In the genomic region with DNA sequence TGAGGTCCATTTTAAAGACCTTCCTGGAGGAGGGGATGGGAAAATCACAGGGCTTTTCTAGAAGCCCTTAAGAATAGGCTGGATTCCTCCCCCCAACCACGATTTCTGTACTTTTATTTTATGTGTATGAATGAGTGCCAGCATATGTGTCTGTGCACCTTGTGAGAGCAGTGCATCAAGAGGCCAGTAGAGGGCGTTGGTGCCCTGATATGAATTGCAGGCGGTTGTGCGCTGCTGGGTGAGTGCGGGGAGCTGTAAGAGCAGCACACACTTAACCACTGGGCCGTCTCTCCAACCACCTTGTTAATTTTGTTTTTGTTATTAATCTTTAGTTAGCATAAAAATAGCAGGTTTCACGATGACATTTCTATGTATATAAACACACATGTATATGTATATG, we compare ENCODE assay signal across 21 mouse cellular contexts. TPM values are rescaled to one million over a fixed set of nuclear protein-coding genes. Genes with fewer than 3 reads are reported as not detected.
DNase-seq lines count a peak whose midpoint lies in the region; ATAC-seq and TF ChIP-seq lines count a peak whose summit lies in the region.
"Had no signal": no experiment of that assay in that cellular context is flagged by ENCODE, and none has a peak within 500 bp of the region (broad histone marks: within the 10 kb centered on the region; RNA-seq: fewer than 3 reads in every experiment).

No protein-coding gene starts in this region.

- ATAC-seq in liver, embryonic 14.5 days (ENCODE audit: insufficient read depth): no peak
- no peak for ATAC-seq in liver, embryonic 11.5 days (replicated peaks; ENCODE audit: low FRiP score)
- ATAC-seq: forebrain, embryonic 15.5 days; intestine, embryonic 16.5 days; midbrain, embryonic 16.5 days had no signal

- TF ChIP-seq EP300 in liver, embryonic 14.5 days (IDR thresholded peaks at IDR 0.05; ENCODE audit: low read depth): no peak

- H3K4me1 ChIP-seq in liver, embryonic 14.5 days (replicated peaks; ENCODE audit: control insufficient read depth in 2 of 2, insufficient read depth in 2 of 2, low read length in 1 of 2): peaks cover 34 to 63% of the 10 kb centered on the region in 2 experiments
- peaks cover 60% of the 10 kb centered on the region for H3K4me1 ChIP-seq in liver, embryonic 11.5 days (replicated peaks; ENCODE audit: control insufficient read depth, insufficient read depth, low read length)
- H3K4me1 ChIP-seq: embryonic facial prominence, embryonic 10.5 days; forebrain, embryonic 15.5 days; hindbrain, embryonic 10.5 days had no signal

- TF ChIP-seq CTCF in liver, embryonic 14.5 days (IDR thresholded peaks at IDR 0.05; ENCODE audit: low read depth): peak; percentile 70

- H3K27me3 ChIP-seq in liver, embryonic 14.5 days (ENCODE audit: control insufficient read depth, insufficient read depth, low read length): no peaks in the 10 kb centered on the region
- no peaks in the 10 kb centered on the region for H3K27me3 ChIP-seq in liver, embryonic 11.5 days (replicated peaks; ENCODE audit: control insufficient read depth, insufficient read depth, low read length)
- H3K27me3 ChIP-seq: forebrain, embryonic 15.5 days; liver, embryonic 15.5 days had no signal

- WGBS in liver, embryonic 14.5 days (ENCODE audit: insufficient replicate concordance): 82% methylated on average over 7 of the region's 7 CpGs
- 91% methylated on average over 7 of the region's 7 CpGs for WGBS in liver, embryonic 11.5 days

- no peaks in the 10 kb centered on the region for H3K9me3 ChIP-seq in liver, embryonic 14.5 days (ENCODE audit: control insufficient read depth, low read length)
- no peaks in the 10 kb centered on the region for H3K9me3 ChIP-seq in liver, embryonic 11.5 days (ENCODE audit: control insufficient read depth, low read length)
- H3K9me3 ChIP-seq: embryonic facial prominence, embryonic 10.5 days; forebrain, embryonic 15.5 days; heart, embryonic 15.5 days; hindbrain, embryonic 10.5 days; liver, embryonic 15.5 days had no signal

- no peak overlapping the region for H3K4me3 ChIP-seq in liver, embryonic 14.5 days (ENCODE audit: insufficient read depth in 1 of 2, low read depth in 2 of 2, low read length in 2 of 2)
- no peak overlapping the region for H3K4me3 ChIP-seq in liver, embryonic 11.5 days (ENCODE audit: low read depth, low read length)
- H3K4me3 ChIP-seq: embryonic facial prominence, embryonic 10.5 days; erythroblast, embryonic 14.5 days; forebrain, embryonic 15.5 days; heart, embryonic 15.5 days; hindbrain, embryonic 10.5 days; liver, embryonic 15.5 days had no signal

- no peak for DNase-seq in liver, embryonic 14.5 days (ENCODE audit: low read depth in 3 of 3, low spot score in 3 of 3)
- no peak for DNase-seq in liver, embryonic 11.5 days (ENCODE audit: low spot score)
- peak; percentile 61 for DNase-seq in thymus, postnatal 4 days
- DNase-seq in thymus, postnatal 10 days (ENCODE audit: low spot score in 2 of 2): no peak
- DNase-seq in ZHBTc4 (ENCODE audit: low read depth, low spot score): peak; percentile 42
- DNase-seq in cerebellum, adult 9-10 months: no peak
- no peak for DNase-seq in lung, adult 18-20 months
- DNase-seq: adrenal gland, postnatal 25 days; cerebellum, postnatal 36 days; heart, adult 11 months; kidney, postnatal 10 days; lung, postnatal 4 days; right cerebral cortex, postnatal 14 days had no signal

- H3K27ac ChIP-seq in liver, embryonic 14.5 days: no peak overlapping the region
- no peak overlapping the region for H3K27ac ChIP-seq in liver, embryonic 11.5 days (ENCODE audit: low read depth, low read length)
- H3K27ac ChIP-seq: embryonic facial prominence, embryonic 10.5 days; forebrain, embryonic 15.5 days; heart, embryonic 15.5 days; hindbrain, embryonic 10.5 days had no signal

- no peaks in the 10 kb centered on the region; the same call in 1 of the 2 replicates for H3K36me3 ChIP-seq in liver, embryonic 14.5 days (replicated peaks; ENCODE audit: control insufficient read depth, insufficient read depth, low read depth)
- no peaks in the 10 kb centered on the region for H3K36me3 ChIP-seq in liver, embryonic 11.5 days (ENCODE audit: control insufficient read depth, insufficient read depth, low read length)
- H3K36me3 ChIP-seq: embryonic facial prominence, embryonic 10.5 days; forebrain, embryonic 15.5 days; heart, embryonic 15.5 days; hindbrain, embryonic 10.5 days had no signal

- H3K4me2 ChIP-seq in liver, embryonic 14.5 days (ENCODE audit: low read depth): no peak overlapping the region
- H3K4me2 ChIP-seq in liver, embryonic 11.5 days: no peak overlapping the region
- H3K4me2 ChIP-seq: forebrain, embryonic 15.5 days; heart, embryonic 15.5 days had no signal

- H3K9ac ChIP-seq in liver, embryonic 14.5 days (replicated peaks): no peak overlapping the region
- no peak overlapping the region for H3K9ac ChIP-seq in liver, embryonic 11.5 days (ENCODE audit: low read depth, low read length)
- H3K9ac ChIP-seq: forebrain, embryonic 15.5 days; heart, embryonic 15.5 days had no signal

RNA-seq across cellular contexts. Expression of a gene that starts 26.0 kb away (rescaled TPM):
- polyA plus RNA-seq in liver, embryonic 14.5 days (2012; rRNA removed): 2.7 and 3.0 TPM in 2 replicates
- 4.4 and 4.5 TPM in 2 replicates for polyA plus RNA-seq in liver, embryonic 14.5 days (2014; fragmentation: Nextera tagmentation; extraction: Ambion mirVana)
- 18.7 and 23.4 TPM in 2 replicates for polyA plus RNA-seq in liver, embryonic 11.5 days (2014; fragmentation: Nextera tagmentation; extraction: Ambion mirVana)

Comparison
In these comparisons a context has a peak if more than half of its experiments do, and no peak if none do; other contexts are left out.
1. DNase-seq: peak in thymus, postnatal 4 days (single experiment) and ZHBTc4 (single experiment); none in liver, embryonic 14.5 days (0 of 3), liver, embryonic 11.5 days (single experiment), thymus, postnatal 10 days (0 of 2), cerebellum, adult 9-10 months (single experiment) and lung, adult 18-20 months (0 of 2).